Mouse (Mus musculus) spleen, embryonic (tissue): ENCODE data around the gene Olfr1278.
"Not testable (repeated sequence)": the region's sequence is repeated elsewhere in the genome, so short reads cannot be mapped to it uniquely, and the experiment has no call there.

Experiments used
- CTCF ChIA-PET: fragments of 350-600 bp; sonication (Branson Sonifier 250); formaldehyde crosslinking; loops from one replicate; lab custom pipeline; 2022; lab: Charles Lee

The Olfr1278 gene

DNA sequence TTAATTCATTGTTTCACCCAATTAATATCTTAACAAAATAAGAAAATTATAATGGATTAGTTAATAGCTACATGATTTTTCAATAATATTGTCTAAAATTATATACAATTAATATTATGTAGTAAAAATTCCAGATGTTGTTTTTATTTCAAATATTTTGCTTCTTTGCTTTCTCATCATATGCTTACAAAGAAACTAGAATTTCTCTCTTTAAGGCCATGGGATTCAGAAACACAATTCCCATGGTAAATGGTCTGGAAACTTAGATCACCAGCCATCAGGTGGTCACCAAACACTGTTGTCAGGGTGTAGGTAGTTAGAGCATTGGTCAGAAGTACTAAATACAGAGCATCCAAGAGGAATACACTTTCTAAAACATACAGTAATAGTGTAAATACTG lies at the start of gene Olfr1278:
Olfr1278 (plus strand) TSS at position 301 of the 400 bp plus-strand sequence.
- CTCF ChIA-PET = no interaction called here

DNA sequence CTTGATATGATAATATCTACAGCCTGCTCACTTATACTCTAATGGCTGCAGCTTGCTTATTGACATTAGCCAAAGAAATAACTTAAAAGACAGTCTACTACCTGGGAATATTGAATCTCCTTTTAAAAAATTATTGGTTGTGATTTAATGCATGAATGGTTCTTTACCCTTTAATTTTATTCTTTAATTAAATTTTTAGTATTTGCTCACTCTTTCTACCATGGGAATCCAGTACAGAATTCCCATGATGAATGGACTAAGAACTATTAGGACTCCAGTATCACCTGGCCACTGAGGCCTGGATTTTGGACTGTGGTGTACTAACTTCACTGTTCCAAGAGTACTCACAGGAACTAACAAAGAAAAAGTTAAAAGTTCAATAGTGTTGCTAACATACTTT lies 35.7 kb upstream of the Olfr1278 start, which contains the start of gene Olfr1276:
Olfr1276 (plus strand) TSS at position 301 of the 400 bp plus-strand sequence.
- CTCF ChIA-PET = no interaction called here

DNA sequence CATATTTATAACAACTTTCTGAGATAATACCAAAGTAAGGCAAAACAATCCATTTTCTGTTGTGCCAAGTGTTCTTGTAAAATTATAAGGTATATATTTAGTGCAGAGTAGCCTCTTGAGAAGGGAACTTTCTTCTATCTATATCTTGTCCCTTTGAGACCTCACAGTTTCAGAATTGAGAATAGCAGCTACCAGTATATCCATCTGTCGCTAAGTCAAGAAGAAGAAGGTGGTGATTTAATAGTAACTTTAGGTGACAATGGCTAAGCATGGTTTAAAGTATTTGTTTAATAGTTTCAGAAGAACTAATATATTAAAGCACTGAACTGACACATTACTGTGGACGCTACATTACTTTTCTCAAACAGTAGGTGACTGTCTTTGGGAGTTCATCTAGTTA lies 15.9 kb upstream of the Olfr1278 start, which contains the start of gene Olfr1277:
Olfr1277 (minus strand) TSS at position 101 of the 400 bp plus-strand sequence.
- CTCF ChIA-PET = no interaction called here

DNA sequence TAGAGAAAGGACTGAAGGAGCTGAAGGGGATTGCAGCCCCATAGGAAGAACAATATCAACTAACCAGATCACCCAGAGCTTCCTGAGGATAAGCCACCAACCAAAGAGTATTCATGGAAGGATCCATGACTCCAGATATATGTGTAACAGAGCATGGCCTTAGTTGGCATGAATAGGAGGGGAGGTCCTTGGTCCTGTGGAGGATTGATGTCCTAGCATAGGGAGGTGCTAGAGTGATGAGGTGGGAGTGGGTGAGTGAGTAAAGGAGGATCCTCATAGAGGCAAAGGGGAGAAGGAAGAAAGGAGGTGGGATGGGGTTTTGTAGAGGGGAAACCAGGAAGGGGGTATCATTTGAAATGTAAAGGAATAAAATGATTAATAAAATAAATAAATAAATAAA lies 8.6 kb downstream of the Olfr1278 start:
- CTCF ChIA-PET = no interaction called here

DNA sequence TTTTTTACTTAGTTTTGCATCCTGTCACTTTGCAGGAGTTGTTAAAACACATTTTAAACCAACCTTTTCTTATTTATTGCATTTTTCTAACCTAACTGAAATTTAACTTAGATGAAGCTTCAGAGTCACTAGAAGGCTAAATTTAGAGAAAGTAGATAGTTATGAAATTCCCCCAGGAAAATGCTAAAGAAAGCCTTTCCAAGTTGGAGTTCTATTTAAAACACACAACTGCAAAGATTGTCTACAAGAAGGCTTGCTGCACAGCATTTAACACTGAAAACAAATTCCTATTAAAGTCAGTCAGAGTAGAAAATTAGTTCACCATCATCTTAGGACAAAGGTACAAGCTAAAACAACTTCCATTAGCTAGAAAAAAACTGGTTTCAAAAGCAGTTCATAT lies 10.4 kb downstream of the Olfr1278 start, which contains the start of gene Olfr1279:
Olfr1279 (plus strand) TSS at position 262 of the 400 bp plus-strand sequence.
- CTCF ChIA-PET = interaction anchor here (0.5 to 0.6 kb wide), 2 partner anchors 24 to 127 kb away, joined by 3 read pairs; no protein-coding TSS in a partner anchor

DNA sequence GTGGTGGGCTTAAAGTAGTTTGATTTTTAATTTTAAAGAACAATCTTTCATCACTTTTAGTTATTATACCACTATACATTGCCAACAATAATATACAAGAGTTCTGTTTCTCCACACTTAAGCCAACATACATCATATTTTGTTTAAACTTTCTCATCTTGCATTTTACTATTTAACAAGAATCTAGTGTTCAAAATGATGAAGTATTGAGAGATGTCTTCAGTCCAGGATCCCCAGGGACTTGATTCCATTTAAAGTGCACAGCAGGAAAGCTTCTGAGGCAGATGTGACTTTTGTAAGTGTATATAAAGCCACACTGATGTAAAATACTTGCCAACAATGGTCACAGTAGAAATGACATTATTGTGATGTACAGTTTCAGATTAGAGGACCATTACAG lies 23.8 kb downstream of the Olfr1278 start, which contains the start of gene Olfr1280:
Olfr1280 (plus strand) TSS at position 301 of the 400 bp plus-strand sequence.
- CTCF ChIA-PET = no interaction called here

DNA sequence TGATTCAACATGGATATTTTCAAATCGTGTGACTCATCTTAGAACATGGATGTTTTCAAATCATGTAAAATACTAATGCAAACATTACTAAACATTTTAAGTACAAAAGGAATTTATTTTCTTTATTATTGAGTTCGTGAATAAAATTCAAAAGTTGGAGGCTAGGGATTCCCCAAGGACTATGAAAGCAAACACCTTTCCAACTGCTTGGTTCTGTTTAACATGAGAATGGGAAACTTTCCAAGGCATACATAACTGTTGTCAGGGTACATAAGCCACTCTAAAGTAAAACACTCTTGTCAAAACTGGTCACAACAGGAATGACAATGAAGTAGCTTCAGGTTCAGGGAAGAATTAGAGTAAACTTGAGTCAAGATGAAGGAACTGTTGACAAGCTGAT lies 36.3 kb downstream of the Olfr1278 start, which contains the start of gene Olfr1281:
Olfr1281 (plus strand) TSS at position 301 of the 400 bp plus-strand sequence.
- CTCF ChIA-PET = no interaction called here

DNA sequence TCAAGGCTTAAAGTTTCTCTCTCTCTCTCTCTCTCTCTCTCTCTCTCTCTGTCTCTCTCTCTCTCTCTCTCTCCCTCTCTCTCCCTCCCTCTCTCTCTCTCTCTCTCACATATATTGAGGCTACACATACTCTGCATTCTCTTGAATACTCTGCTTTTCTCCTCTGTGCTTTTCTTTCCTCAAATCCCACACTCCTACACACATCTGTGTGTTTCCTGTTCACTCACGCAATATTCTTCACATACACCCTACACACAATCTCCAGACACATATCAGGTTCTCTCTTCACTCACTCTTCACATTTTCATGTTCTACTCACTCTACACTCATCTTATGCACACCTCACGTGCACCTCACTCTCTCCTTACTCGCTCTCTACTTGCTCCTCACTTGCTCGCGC lies 43.8 kb downstream of the Olfr1278 start:
- CTCF ChIA-PET = not testable (repeated sequence)

DNA sequence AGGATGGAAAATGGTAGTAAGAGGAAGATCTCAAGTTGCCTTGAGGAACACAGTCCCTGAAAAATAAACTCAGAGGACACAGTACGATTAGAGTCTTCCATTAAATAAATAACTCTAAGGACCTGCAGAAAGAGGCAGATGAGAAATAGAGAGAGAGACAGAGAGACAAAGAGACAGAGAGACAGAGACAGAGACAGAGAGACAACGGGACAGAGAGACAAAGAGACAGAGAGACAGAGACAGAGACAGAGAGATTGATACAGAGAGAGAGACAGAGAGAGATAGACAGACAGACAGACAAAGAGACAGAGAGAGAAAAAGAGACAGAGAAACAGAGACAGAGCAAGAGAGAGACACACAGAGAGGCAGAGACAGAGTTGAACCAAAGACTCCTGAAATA lies 46.0 kb downstream of the Olfr1278 start, which contains the start of gene Olfr1282:
Olfr1282 (minus strand) TSS at position 101 of the 400 bp plus-strand sequence.
- CTCF ChIA-PET = no interaction called here
